In genomic region chr1:35726596-35726995, GRCm38 (mm10) we compare ENCODE assay signal across 8 mouse cellular contexts.
DNase-seq lines count a peak whose midpoint lies in the region; ATAC-seq and TF ChIP-seq lines count a peak whose summit lies in the region.

No protein-coding gene starts in this region.

- TF ChIP-seq CTCF in heart, adult 2 months (IDR thresholded peaks at IDR 0.05), result peak; percentile 65
- peak; percentile 63 for TF ChIP-seq CTCF in midbrain, postnatal 0 days (IDR thresholded peaks at IDR 0.05)

- in situ Hi-C loops in ES-E14 (cut with MboI; ENCODE audit: low sequenced_read_pairs in 2 of 2, unreplicated experiment in 2 of 2), result no loop called here

- no peak overlapping the region for H3K4me3 ChIP-seq in heart, adult 2 months
- H3K4me3 ChIP-seq in heart, embryonic 12.5 days, result no peak overlapping the region
- no peak overlapping the region for H3K4me3 ChIP-seq in ES-E14 (ENCODE audit: insufficient read depth in 1 of 2, low read depth in 1 of 2, low read length in 2 of 2, poor library complexity in 1 of 2, severe bottlenecking in 1 of 2)
- H3K4me3 ChIP-seq in midbrain, postnatal 0 days (ENCODE audit: low read depth, low read length), result no peak overlapping the region

- H3K27me3 ChIP-seq in heart, adult 2 months (ENCODE audit: control insufficient read depth, insufficient read depth, low read length), result no peaks in the 10 kb centered on the region
- H3K27me3 ChIP-seq in heart, embryonic 12.5 days (replicated peaks), result no peaks in the 10 kb centered on the region
- no peaks in the 10 kb centered on the region for H3K27me3 ChIP-seq in midbrain, postnatal 0 days (ENCODE audit: insufficient read depth, low read length)

- no peak for TF ChIP-seq EP300 in heart, adult 2 months (IDR thresholded peaks at IDR 0.05; ENCODE audit: insufficient read depth, low read depth, low read length)

- no peaks in the 10 kb centered on the region for H3K9me3 ChIP-seq in heart, embryonic 12.5 days (replicated peaks)
- no peaks in the 10 kb centered on the region for H3K9me3 ChIP-seq in ES-E14 (ENCODE audit: control insufficient read depth, insufficient read depth, low read depth, low read length)
- H3K9me3 ChIP-seq in midbrain, postnatal 0 days (ENCODE audit: low read length), result no peaks in the 10 kb centered on the region

- H3K9ac ChIP-seq in heart, adult 2 months (ENCODE audit: low read depth, low read length), result no peak overlapping the region
- no peak overlapping the region for H3K9ac ChIP-seq in heart, embryonic 12.5 days
- H3K9ac ChIP-seq in ES-E14 (ENCODE audit: insufficient read depth, low read depth, low read length, poor library complexity, severe bottlenecking), result no peak overlapping the region
- no peak overlapping the region for H3K9ac ChIP-seq in midbrain, postnatal 0 days (replicated peaks; ENCODE audit: low read length, poor library complexity, severe bottlenecking)

- no peaks in the 10 kb centered on the region for H3K4me1 ChIP-seq in heart, adult 2 months (ENCODE audit: control insufficient read depth, insufficient read depth, low read length)
- H3K4me1 ChIP-seq in heart, embryonic 12.5 days (replicated peaks), result no peaks in the 10 kb centered on the region
- no peaks in the 10 kb centered on the region for H3K4me1 ChIP-seq in ES-E14 (ENCODE audit: control insufficient read depth in 2 of 2, insufficient read depth in 2 of 2, low read length in 2 of 2, poor library complexity in 1 of 2)
- no peaks in the 10 kb centered on the region for H3K4me1 ChIP-seq in midbrain, postnatal 0 days (ENCODE audit: insufficient read depth, low read length)

- no peak for ATAC-seq in heart, embryonic 12.5 days (ENCODE audit: insufficient number of reproducible peaks, low FRiP score)
- ATAC-seq in midbrain, postnatal 0 days (ENCODE audit: low FRiP score), result no peak

- H3K79me2 ChIP-seq in heart, adult 2 months (replicated peaks; ENCODE audit: control insufficient read depth, insufficient read depth, low read length), result no peaks in the 10 kb centered on the region

- H3K4me2 ChIP-seq in heart, embryonic 12.5 days, result no peak overlapping the region
- H3K4me2 ChIP-seq in midbrain, postnatal 0 days (ENCODE audit: low read depth, low read length, poor library complexity, severe bottlenecking), result no peak overlapping the region

- intact Hi-C loops in heart, adult 2 months (cut with DNase I), result loop anchor here (10.0 kb wide), 1 partner anchor 338 kb away; the partner anchor contains the start of gene Hs6st1

- H3K36me3 ChIP-seq in heart, adult 2 months (ENCODE audit: control insufficient read depth, insufficient read depth, low read length), result no peaks in the 10 kb centered on the region
- no peaks in the 10 kb centered on the region for H3K36me3 ChIP-seq in heart, embryonic 12.5 days
- H3K36me3 ChIP-seq in ES-E14 (ENCODE audit: control insufficient read depth, insufficient read depth, low read length, poor library complexity, severe bottlenecking), result no peaks in the 10 kb centered on the region
- H3K36me3 ChIP-seq in midbrain, postnatal 0 days (ENCODE audit: insufficient read depth, low read length), result no peaks in the 10 kb centered on the region

- TF ChIP-seq POLR2A in heart, adult 2 months (IDR thresholded peaks at IDR 0.05; ENCODE audit: insufficient read depth, low read depth, low read length), result no peak

- 48% methylated on average over 1 of the region's 1 CpGs for WGBS in heart, adult 2 months
- 38% methylated on average over 1 of the region's 1 CpGs for WGBS in heart, embryonic 12.5 days
- 44% methylated on average over 1 of the region's 1 CpGs for WGBS in midbrain, postnatal 0 days

- peak; percentile 41 to 64 for DNase-seq in heart, adult 2 months
- DNase-seq in ES-E14 (ENCODE audit: low read depth, low spot score), result peak; percentile 45
- peak; percentile 17 for DNase-seq in cerebellum, adult 9-11 months
- peak; percentile 36 to 62 for DNase-seq in gastrocnemius, postnatal 4 days (ENCODE audit: low spot score in 2 of 2)
- DNase-seq in layer of hippocampus, postnatal 25 days (ENCODE audit: extremely low spot score in 1 of 2, low spot score in 1 of 2), result peak; percentile 35 to 80
- peak; percentile 51 for DNase-seq in midbrain, postnatal 0 days (ENCODE audit: low spot score)
- peak; percentile 68 for DNase-seq in thymus, postnatal 0 days (ENCODE audit: low spot score)

- H3K27ac ChIP-seq in heart, adult 2 months, result no peak overlapping the region
- no peak overlapping the region for H3K27ac ChIP-seq in heart, embryonic 12.5 days (ENCODE audit: poor library complexity, severe bottlenecking)
- no peak overlapping the region for H3K27ac ChIP-seq in ES-E14 (ENCODE audit: insufficient read depth, low read depth, low read length, poor library complexity, severe bottlenecking)
- H3K27ac ChIP-seq in midbrain, postnatal 0 days (ENCODE audit: low read depth, low read length), result no peak overlapping the region

TF ChIP-seq in ES-E14, 5 proteins besides CTCF, POLR2A, EP300 and RAD21:
- no peak for TF ChIP-seq ZNF384 (IDR thresholded peaks at IDR 0.05; ENCODE audit: low read depth, low read length)
- TF ChIP-seq MAFK (IDR thresholded peaks at IDR 0.05; ENCODE audit: insufficient read depth, low read depth, low read length), result no peak
- TF ChIP-seq HCFC1 (IDR thresholded peaks at IDR 0.05; ENCODE audit: borderline replicate concordance, insufficient read depth, low read length), result no peak
- no peak; the same call in 1 of the 2 replicates for TF ChIP-seq ZC3H11A (IDR thresholded peaks at IDR 0.05; ENCODE audit: borderline replicate concordance, low read depth, low read length)
- no peak for TF ChIP-seq CHD2 (IDR thresholded peaks at IDR 0.05; ENCODE audit: low read depth, low read length)

Comparison
In these comparisons a context has a peak if more than half of its experiments do, and no peak if none do; other contexts are left out.
1. DNase-seq: peak in every context shown above with its lines; median percentile 68 in thymus, postnatal 0 days; 58 in layer of hippocampus, postnatal 25 days; 52 in heart, adult 2 months; 51 in midbrain, postnatal 0 days; 49 in gastrocnemius, postnatal 4 days; 45 in ES-E14; 17 in cerebellum, adult 9-11 months.